Comparison of ENCODE assay signal across 8 mouse cellular contexts in the genomic region with DNA sequence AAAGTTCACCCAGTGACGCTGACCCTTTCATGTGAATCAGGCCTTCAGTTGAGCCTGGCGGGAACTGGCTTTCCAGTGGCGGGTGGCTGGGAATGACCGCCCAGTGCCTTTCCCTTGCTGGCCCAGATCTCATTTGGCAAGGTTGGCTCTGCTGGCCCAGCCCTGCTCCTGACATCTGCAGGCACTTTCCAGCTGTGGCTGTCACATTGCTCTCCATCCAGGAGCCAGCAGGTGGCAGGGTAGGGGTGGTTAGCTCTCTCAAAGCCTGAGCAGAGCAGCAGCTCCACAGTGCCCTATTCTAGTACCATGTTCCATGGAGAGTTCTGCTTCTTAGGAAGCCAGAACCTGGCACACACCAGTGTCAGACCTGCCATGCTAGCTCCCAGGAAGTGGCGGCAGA. TPM values are rescaled to one million over a fixed set of nuclear protein-coding genes. Genes with fewer than 3 reads are reported as not detected.
DNase-seq lines count a peak whose midpoint lies in the region; ATAC-seq and TF ChIP-seq lines count a peak whose summit lies in the region.

No protein-coding gene starts in this region.

- no peak overlapping the region; the same call in 1 of the 2 replicates for H3K9ac ChIP-seq in embryonic facial prominence, embryonic 14.5 days (ENCODE audit: low read depth, low read length)
- H3K9ac ChIP-seq in kidney, embryonic 14.5 days (ENCODE audit: low read depth, low read length): peak overlapping the region; percentile 96; the same call in 1 of the 2 replicates
- no peak overlapping the region for H3K9ac ChIP-seq in liver, adult 2 months (ENCODE audit: low read depth, low read length)
- H3K9ac ChIP-seq in stomach, embryonic 14.5 days (replicated peaks; ENCODE audit: low read depth, low read length): no peak overlapping the region

- H3K4me3 ChIP-seq in embryonic facial prominence, embryonic 14.5 days (ENCODE audit: low read depth, low read length): no peak overlapping the region
- H3K4me3 ChIP-seq in heart, embryonic 10.5 days: peak overlapping the region; percentile 29
- H3K4me3 ChIP-seq in kidney, embryonic 14.5 days (ENCODE audit: low read length): no peak overlapping the region
- H3K4me3 ChIP-seq in liver, adult 2 months (ENCODE audit: insufficient read depth, low read depth, low read length): no peak overlapping the region
- no peak overlapping the region for H3K4me3 ChIP-seq in myocyte
- H3K4me3 ChIP-seq in stomach, embryonic 14.5 days (ENCODE audit: low read depth, low read length): no peak overlapping the region

- peaks cover 57% of the 10 kb centered on the region; the same call in 1 of the 2 replicates for H3K79me2 ChIP-seq in liver, adult 2 months (ENCODE audit: control insufficient read depth, insufficient read depth, low read length)
- peaks cover 74% of the 10 kb centered on the region for H3K79me2 ChIP-seq in myocyte (ENCODE audit: control insufficient read depth, insufficient read depth)

- no peak overlapping the region for H3ac ChIP-seq in myocyte (ENCODE audit: control insufficient read depth, insufficient read length)

- peak; percentile 61 to 68 for DNase-seq in urinary bladder, adult 18-20 months (ENCODE audit: low spot score in 2 of 2)
- no peak for DNase-seq in urinary bladder, postnatal 10 days (ENCODE audit: low spot score)
- DNase-seq in embryonic facial prominence, embryonic 14.5 days (ENCODE audit: low spot score): peak; percentile 73
- peak; percentile 89 for DNase-seq in heart, embryonic 10.5 days (ENCODE audit: low spot score)
- DNase-seq in liver, adult 2 months (ENCODE audit: extremely low read depth, low read depth, low spot score): peak; percentile 96

- no peaks in the 10 kb centered on the region for H3K9me3 ChIP-seq in embryonic facial prominence, embryonic 14.5 days (ENCODE audit: control insufficient read depth, low read length)
- H3K9me3 ChIP-seq in heart, embryonic 10.5 days: no peaks in the 10 kb centered on the region
- H3K9me3 ChIP-seq in kidney, embryonic 14.5 days (ENCODE audit: control insufficient read depth, low read length): no peaks in the 10 kb centered on the region
- no peaks in the 10 kb centered on the region for H3K9me3 ChIP-seq in stomach, embryonic 14.5 days (ENCODE audit: control insufficient read depth, low read depth, low read length)

- H3K27me3 ChIP-seq in embryonic facial prominence, embryonic 14.5 days (replicated peaks; ENCODE audit: control insufficient read depth, insufficient read depth, low read length): no peaks in the 10 kb centered on the region
- no peaks in the 10 kb centered on the region for H3K27me3 ChIP-seq in heart, embryonic 10.5 days (ENCODE audit: insufficient read depth, poor library complexity, severe bottlenecking)
- H3K27me3 ChIP-seq in kidney, embryonic 14.5 days (ENCODE audit: control insufficient read depth, insufficient read depth, low read length): no peaks in the 10 kb centered on the region
- H3K27me3 ChIP-seq in liver, adult 2 months (ENCODE audit: control insufficient read depth, insufficient read depth, low read length): no peaks in the 10 kb centered on the region
- H3K27me3 ChIP-seq in myocyte (ENCODE audit: control insufficient read depth, insufficient read depth, insufficient read length): no peaks in the 10 kb centered on the region
- H3K27me3 ChIP-seq in stomach, embryonic 14.5 days (ENCODE audit: control insufficient read depth, insufficient read depth, low read length): no peaks in the 10 kb centered on the region

- ATAC-seq in embryonic facial prominence, embryonic 14.5 days (ENCODE audit: low read depth): no peak
- ATAC-seq in kidney, embryonic 14.5 days (ENCODE audit: low FRiP score, low TSS enrichment): peak; percentile 22; the same call in 1 of the 2 replicates
- ATAC-seq in stomach, embryonic 14.5 days (ENCODE audit: insufficient number of reproducible peaks, insufficient read depth, low FRiP score, low read depth): no peak

- H3K4me1 ChIP-seq in embryonic facial prominence, embryonic 14.5 days (ENCODE audit: control insufficient read depth, insufficient read depth, low read length): peaks cover 19% of the 10 kb centered on the region
- H3K4me1 ChIP-seq in heart, embryonic 10.5 days: peaks cover 74% of the 10 kb centered on the region
- peaks cover 24% of the 10 kb centered on the region for H3K4me1 ChIP-seq in kidney, embryonic 14.5 days (ENCODE audit: control insufficient read depth, insufficient read depth, low read length)
- H3K4me1 ChIP-seq in liver, adult 2 months (ENCODE audit: control insufficient read depth, insufficient read depth, low read length): peaks cover 49% of the 10 kb centered on the region
- H3K4me1 ChIP-seq in stomach, embryonic 14.5 days (ENCODE audit: control insufficient read depth, insufficient read depth, low read length): peaks cover 25% of the 10 kb centered on the region

- TF ChIP-seq CTCF in liver, adult 2 months (IDR thresholded peaks at IDR 0.05; ENCODE audit: low read depth, low read length): peak; percentile 92

- H3K27ac ChIP-seq in embryonic facial prominence, embryonic 14.5 days (replicated peaks; ENCODE audit: low read depth, low read length): no peak overlapping the region; the same call in 1 of the 2 replicates
- peak overlapping the region; percentile 56; the same call in 1 of the 2 replicates for H3K27ac ChIP-seq in heart, embryonic 10.5 days
- no peak overlapping the region for H3K27ac ChIP-seq in kidney, embryonic 14.5 days (ENCODE audit: low read depth, low read length)
- H3K27ac ChIP-seq in liver, adult 2 months (replicated peaks; ENCODE audit: insufficient read depth, low read depth, low read length): peak overlapping the region; percentile 18; the same call in 1 of the 2 replicates
- no peak overlapping the region for H3K27ac ChIP-seq in stomach, embryonic 14.5 days (ENCODE audit: low read length)

- no peak for TF ChIP-seq POLR2A in liver, adult 2 months (IDR thresholded peaks at IDR 0.05; ENCODE audit: extremely low read depth, insufficient read depth, low read length)
- TF ChIP-seq POLR2A in myocyte (IDR thresholded peaks at IDR 0.05; ENCODE audit: insufficient read length, low read depth): no peak

- no peaks in the 10 kb centered on the region for H3K36me3 ChIP-seq in embryonic facial prominence, embryonic 14.5 days (ENCODE audit: control insufficient read depth, insufficient read depth, low read length)
- H3K36me3 ChIP-seq in heart, embryonic 10.5 days: no peaks in the 10 kb centered on the region
- H3K36me3 ChIP-seq in kidney, embryonic 14.5 days (ENCODE audit: control insufficient read depth, insufficient read depth, low read length): no peaks in the 10 kb centered on the region
- no peaks in the 10 kb centered on the region for H3K36me3 ChIP-seq in liver, adult 2 months (ENCODE audit: control insufficient read depth, insufficient read depth, low read length)
- H3K36me3 ChIP-seq in myocyte (ENCODE audit: control insufficient read depth, insufficient read depth): no peaks in the 10 kb centered on the region
- H3K36me3 ChIP-seq in stomach, embryonic 14.5 days (ENCODE audit: control insufficient read depth, insufficient read depth, low read length): no peaks in the 10 kb centered on the region

- H3K4me2 ChIP-seq in embryonic facial prominence, embryonic 14.5 days (ENCODE audit: low read depth, low read length): peak overlapping the region; percentile 83
- H3K4me2 ChIP-seq in kidney, embryonic 14.5 days (replicated peaks; ENCODE audit: low read depth, low read length): no peak overlapping the region; the same call in 1 of the 2 replicates
- H3K4me2 ChIP-seq in myocyte (ENCODE audit: low read depth): peak overlapping the region; percentile 82
- peak overlapping the region; percentile 95; the same call in 1 of the 2 replicates for H3K4me2 ChIP-seq in stomach, embryonic 14.5 days (replicated peaks; ENCODE audit: low read depth, low read length)

- WGBS in embryonic facial prominence, embryonic 14.5 days: 40% methylated on average over 5 of the region's 5 CpGs
- WGBS in heart, embryonic 10.5 days: 29% methylated on average over 5 of the region's 5 CpGs
- WGBS in kidney, embryonic 14.5 days: 37% methylated on average over 5 of the region's 5 CpGs
- WGBS in liver, adult 2 months: 8% methylated on average over 5 of the region's 5 CpGs
- WGBS in stomach, embryonic 14.5 days: 35% methylated on average over 5 of the region's 5 CpGs

RNA-seq across cellular contexts. Expression of gene Dot1l, which starts 2.7 kb away (rescaled TPM):
- 20.7 and 21.5 TPM in 2 replicates for polyA plus RNA-seq in embryonic facial prominence, embryonic 14.5 days (2014; fragmentation: Nextera tagmentation; extraction: Ambion mirVana)
- polyA plus RNA-seq in heart, embryonic 10.5 days (2016; fragmentation: Nextera tagmentation; extraction: Ambion mirVana): 25.6 and 26.1 TPM in 2 replicates
- polyA plus RNA-seq in kidney, embryonic 14.5 days (2014; fragmentation: Nextera tagmentation; extraction: Ambion mirVana): 21.9 and 29.2 TPM in 2 replicates
- total RNA-seq in liver, adult 2 months (2014; rRNA removed): 2.4 and 3.6 TPM in 2 replicates
- 13.0 and 14.8 TPM in 2 replicates for polyA plus RNA-seq in liver, adult 2 months (2012; rRNA removed)
- 20.6 TPM for polyA plus RNA-seq in myocyte (2012; fragmentation: generic; extraction: Trizol)
- polyA plus RNA-seq in stomach, embryonic 14.5 days (2014; fragmentation: Nextera tagmentation; extraction: Ambion mirVana): 24.5 and 25.8 TPM in 2 replicates

RNA-seq across cellular contexts. Expression of gene Ap3d1, which starts 15.7 kb away (rescaled TPM):
- polyA plus RNA-seq in embryonic facial prominence, embryonic 14.5 days (2014; fragmentation: Nextera tagmentation; extraction: Ambion mirVana): 67.6 and 75.8 TPM in 2 replicates
- polyA plus RNA-seq in heart, embryonic 10.5 days (2016; fragmentation: Nextera tagmentation; extraction: Ambion mirVana): 53.1 and 60.4 TPM in 2 replicates
- polyA plus RNA-seq in kidney, embryonic 14.5 days (2014; fragmentation: Nextera tagmentation; extraction: Ambion mirVana): 70.8 and 80.6 TPM in 2 replicates
- total RNA-seq in liver, adult 2 months (2014; rRNA removed): 22.3 and 35.2 TPM in 2 replicates
- 38.1 and 49.2 TPM in 2 replicates for polyA plus RNA-seq in liver, adult 2 months (2012; rRNA removed)
- polyA plus RNA-seq in myocyte (2012; fragmentation: generic; extraction: Trizol): 68.0 TPM
- 81.7 and 85.8 TPM in 2 replicates for polyA plus RNA-seq in stomach, embryonic 14.5 days (2014; fragmentation: Nextera tagmentation; extraction: Ambion mirVana)

RNA-seq across cellular contexts. Expression of gene Sf3a2, which starts 40.3 kb away (rescaled TPM):
- 69.6 TPM in 2 replicates for polyA plus RNA-seq in embryonic facial prominence, embryonic 14.5 days (2014; fragmentation: Nextera tagmentation; extraction: Ambion mirVana)
- polyA plus RNA-seq in heart, embryonic 10.5 days (2016; fragmentation: Nextera tagmentation; extraction: Ambion mirVana): 70.6 and 84.1 TPM in 2 replicates
- 101 and 102 TPM in 2 replicates for polyA plus RNA-seq in kidney, embryonic 14.5 days (2014; fragmentation: Nextera tagmentation; extraction: Ambion mirVana)
- total RNA-seq in liver, adult 2 months (2014; rRNA removed): 6.7 and 8.6 TPM in 2 replicates
- polyA plus RNA-seq in liver, adult 2 months (2012; rRNA removed): 12.7 and 17.8 TPM in 2 replicates
- 93.1 TPM for polyA plus RNA-seq in myocyte (2012; fragmentation: generic; extraction: Trizol)
- 77.7 and 81.8 TPM in 2 replicates for polyA plus RNA-seq in stomach, embryonic 14.5 days (2014; fragmentation: Nextera tagmentation; extraction: Ambion mirVana)

RNA-seq across cellular contexts. Expression of gene Plekhj1, which starts 40.7 kb away (rescaled TPM):
- polyA plus RNA-seq in embryonic facial prominence, embryonic 14.5 days (2014; fragmentation: Nextera tagmentation; extraction: Ambion mirVana): 102 and 111 TPM in 2 replicates
- 116 and 151 TPM in 2 replicates for polyA plus RNA-seq in heart, embryonic 10.5 days (2016; fragmentation: Nextera tagmentation; extraction: Ambion mirVana)
- 121 and 126 TPM in 2 replicates for polyA plus RNA-seq in kidney, embryonic 14.5 days (2014; fragmentation: Nextera tagmentation; extraction: Ambion mirVana)
- total RNA-seq in liver, adult 2 months (2014; rRNA removed): 16.0 and 17.4 TPM in 2 replicates
- polyA plus RNA-seq in liver, adult 2 months (2012; rRNA removed): 29.4 and 42.2 TPM in 2 replicates
- polyA plus RNA-seq in myocyte (2012; fragmentation: generic; extraction: Trizol): 69.6 TPM
- polyA plus RNA-seq in stomach, embryonic 14.5 days (2014; fragmentation: Nextera tagmentation; extraction: Ambion mirVana): 110 and 116 TPM in 2 replicates

RNA-seq across cellular contexts. Expression of gene Amh, which starts 47.3 kb away (rescaled TPM):
- polyA plus RNA-seq in embryonic facial prominence, embryonic 14.5 days (2014; fragmentation: Nextera tagmentation; extraction: Ambion mirVana): 0.13 TPM in 1 of 2 replicates, not detected in the other
- polyA plus RNA-seq in heart, embryonic 10.5 days (2016; fragmentation: Nextera tagmentation; extraction: Ambion mirVana): not detected in 2 replicates
- polyA plus RNA-seq in kidney, embryonic 14.5 days (2014; fragmentation: Nextera tagmentation; extraction: Ambion mirVana): not detected in 2 replicates
- total RNA-seq in liver, adult 2 months (2014; rRNA removed): 0.13 and 0.18 TPM in 2 replicates
- 0.09 and 0.21 TPM in 2 replicates for polyA plus RNA-seq in liver, adult 2 months (2012; rRNA removed)
- polyA plus RNA-seq in myocyte (2012; fragmentation: generic; extraction: Trizol): 0.76 TPM
- polyA plus RNA-seq in stomach, embryonic 14.5 days (2014; fragmentation: Nextera tagmentation; extraction: Ambion mirVana): not detected in 2 replicates

Comparison
In these comparisons a context has a peak if more than half of its experiments do, and no peak if none do; other contexts are left out.
1. H3K27ac ChIP-seq: peak in heart, embryonic 10.5 days (single experiment) and liver, adult 2 months (single experiment); none in embryonic facial prominence, embryonic 14.5 days (single experiment), kidney, embryonic 14.5 days (single experiment) and stomach, embryonic 14.5 days (single experiment).